Mouse (Mus musculus) thymus, postnatal 36 days (tissue): ENCODE measurements around the gene Cars2.
A peak's percentile ranks its signal among the peaks of the same experiment; 100 is the strongest.
"Not testable (repeated sequence)": the region's sequence is repeated elsewhere in the genome, so short reads cannot be mapped to it uniquely, and the experiment has no call there.

Source experiments
- DNase-seq, 2 experiments: peaks; one replicate each; pipeline ENCODE4 v3.0.0; 2022; ENCODE audit warnings: mixed read lengths in 2 of 2

Gene Cars2

DNA sequence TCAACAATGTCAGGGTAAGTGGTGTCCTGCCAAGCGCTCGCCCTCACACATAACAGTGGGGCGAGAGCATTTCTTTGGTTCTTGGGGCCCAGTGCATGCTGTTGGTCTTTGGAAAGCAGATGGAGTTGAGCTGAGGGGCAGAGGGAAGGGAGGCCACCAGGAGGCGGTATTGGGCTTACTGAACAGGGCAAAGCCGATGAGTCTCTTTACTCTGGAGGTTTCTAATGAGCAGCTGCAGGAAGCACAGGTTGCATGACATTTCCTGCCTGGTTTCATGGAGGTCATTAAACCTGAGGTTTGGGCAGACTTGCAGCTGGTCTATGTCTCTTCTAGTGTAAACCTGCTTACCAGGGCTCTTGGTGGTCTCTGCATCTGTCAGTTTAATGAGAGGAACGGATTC, 43.8 kb downstream of the Cars2 start:
- DNase-seq = peak; percentile 77 to 78

DNA sequence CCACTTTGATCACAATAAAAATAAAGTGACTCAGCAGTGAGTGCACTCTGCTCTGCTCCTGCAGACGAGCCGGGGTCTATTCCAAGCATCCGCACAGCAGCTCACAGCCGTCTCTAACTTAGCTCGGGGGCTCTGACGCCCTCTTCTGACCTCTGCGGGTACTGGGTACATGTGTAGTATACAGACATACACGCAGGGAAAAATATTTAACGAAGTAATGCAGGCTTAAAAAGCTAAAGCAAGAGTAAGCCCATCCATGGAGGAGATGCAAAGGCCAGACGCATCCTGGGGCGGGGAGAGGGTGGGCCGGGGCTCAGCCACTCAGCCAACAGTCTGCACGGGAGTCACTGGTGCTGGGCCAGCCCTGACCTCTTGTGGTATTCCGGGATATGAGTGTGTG, 44.5 kb downstream of the Cars2 start:
- DNase-seq = peak in 1 of 2 experiments; percentile 6

DNA sequence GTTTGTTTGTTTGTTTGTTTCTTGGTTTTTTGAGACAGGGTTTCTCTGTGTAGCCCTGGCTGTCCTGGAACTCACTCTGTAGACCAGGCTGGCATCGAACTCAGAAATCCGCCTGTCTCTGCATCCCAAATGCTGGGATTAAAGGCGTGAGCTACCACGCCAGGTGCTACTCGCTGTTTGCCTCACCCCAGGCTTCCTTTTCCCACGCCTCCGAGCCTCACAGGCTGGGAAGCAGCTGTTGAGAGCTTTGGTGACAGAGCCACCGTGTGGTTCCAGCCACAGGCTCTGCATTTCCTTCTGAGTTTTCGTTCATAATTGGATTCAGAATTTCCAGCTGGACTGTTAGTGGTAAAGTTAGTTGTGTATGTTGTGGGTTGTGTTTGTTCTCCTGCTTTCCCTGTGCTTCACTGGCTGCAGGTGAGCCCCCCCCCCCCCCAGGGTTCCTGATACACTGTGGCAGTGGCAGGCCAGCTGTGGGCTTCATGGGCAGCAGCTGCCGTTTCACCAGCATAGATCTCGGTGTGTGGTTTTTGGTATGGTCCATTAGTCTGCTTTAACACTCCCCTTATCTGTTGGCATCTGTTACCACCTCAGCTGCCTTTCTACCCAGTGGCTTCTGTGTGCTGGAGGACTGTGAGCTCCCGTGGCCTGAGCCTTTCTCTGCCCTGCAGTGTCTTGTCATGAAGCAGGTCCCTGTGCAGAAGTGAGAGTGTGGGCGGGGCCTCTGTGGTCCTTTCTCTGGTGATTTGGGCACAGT, 46.9 kb downstream of the Cars2 start:
- DNase-seq = no peak

DNA sequence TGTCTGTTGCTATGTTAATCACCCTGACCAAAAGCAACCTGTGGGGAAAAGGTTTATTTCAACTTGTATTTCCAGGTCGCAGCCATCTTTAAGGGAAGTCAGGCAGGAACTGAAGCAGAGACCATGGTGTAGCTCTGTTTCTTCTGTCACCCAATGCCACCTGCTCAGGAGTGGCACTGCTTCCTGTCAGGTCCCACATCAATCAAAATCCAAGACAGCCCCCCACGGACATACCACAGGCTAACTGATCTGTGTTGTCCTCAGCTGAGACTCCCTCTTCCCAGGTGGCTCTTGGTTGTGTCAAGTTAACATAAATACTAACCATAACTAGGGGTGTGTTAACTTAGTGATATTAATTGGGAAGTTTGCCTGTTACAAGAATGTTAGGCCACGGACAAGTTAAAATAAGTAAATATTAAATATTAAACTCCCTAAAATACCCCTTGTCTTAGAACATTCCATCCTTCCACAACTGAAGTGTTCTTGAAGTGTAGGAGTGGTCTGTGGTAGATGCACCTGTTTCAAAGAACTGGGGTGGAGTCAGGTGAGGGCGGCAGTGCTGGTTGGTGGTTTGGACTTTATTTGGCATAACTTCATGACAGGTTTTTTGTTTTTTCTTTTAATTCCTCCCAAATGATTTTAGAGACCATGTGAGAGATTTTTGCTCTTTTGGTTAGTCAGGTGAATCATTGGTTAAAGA, 51.6 kb downstream of the Cars2 start:
- peak; percentile 22 to 48 for DNase-seq

DNA sequence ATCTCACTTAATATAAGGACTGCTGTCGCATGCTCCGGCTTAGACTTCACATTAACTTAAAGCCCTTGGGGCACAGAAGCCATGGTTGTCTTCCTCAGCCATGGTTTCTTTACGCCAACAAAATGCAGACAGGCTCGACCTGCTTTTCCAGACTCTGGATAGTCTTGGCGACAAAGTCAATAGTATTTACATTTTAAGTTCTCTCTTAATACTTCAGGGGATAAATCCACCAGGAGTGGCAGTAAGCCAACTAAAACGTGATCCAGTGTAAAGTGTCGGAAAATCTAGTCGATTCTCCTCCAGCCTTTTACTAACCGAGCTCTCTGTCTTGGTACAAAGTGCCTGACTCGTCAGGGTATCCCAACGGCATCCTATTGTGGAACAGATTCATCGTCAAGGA, 52.3 kb downstream of the Cars2 start:
- DNase-seq = no peak

DNA sequence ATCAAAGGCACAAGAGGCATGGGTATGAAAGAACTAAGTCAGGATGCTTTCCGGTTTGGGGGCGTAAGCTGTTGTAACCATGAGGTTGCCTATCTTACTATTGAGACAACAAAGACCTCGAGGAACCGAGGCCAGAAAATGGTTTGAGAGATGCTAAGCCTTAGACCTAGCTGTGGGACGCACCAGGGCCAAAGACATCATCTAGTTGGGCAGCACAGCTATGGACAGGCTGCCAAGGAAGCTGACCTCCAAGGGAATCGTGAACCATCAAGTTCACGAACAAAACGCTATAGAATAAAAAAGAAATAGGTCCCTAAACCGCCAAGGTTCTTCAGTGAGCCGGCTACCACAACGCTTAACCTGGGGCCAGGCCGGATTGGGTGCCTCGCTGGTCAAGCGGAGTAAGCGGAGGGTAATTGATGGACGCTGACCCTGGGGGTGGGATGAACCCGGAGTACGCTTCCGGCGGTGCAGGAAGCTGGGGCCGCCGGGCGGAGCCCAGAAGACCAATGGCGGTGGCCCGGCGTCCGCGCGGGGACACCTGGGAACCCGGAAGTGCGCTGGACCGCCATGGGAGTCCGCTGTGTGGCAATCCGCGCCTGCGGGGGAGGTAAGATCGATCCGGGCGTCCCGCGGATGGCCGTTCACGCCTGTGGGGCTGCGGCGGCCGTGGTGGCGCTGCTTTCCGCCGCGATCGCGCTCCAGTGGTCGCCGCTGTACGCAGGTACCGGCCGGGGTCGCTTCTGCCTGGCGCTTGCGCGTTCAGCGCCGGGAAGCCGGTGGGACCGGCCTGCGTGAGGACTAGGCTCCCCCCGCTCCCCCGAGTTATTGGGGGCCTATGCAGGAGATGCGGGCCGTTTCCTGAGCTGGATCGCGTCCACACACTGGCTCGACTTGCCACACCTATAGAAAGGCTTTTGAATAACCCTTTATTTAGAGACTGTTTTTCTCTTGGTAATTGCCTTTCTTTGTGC, 53.3 kb downstream of the Cars2 start, which contains the start of gene Naxd:
TSS of gene Naxd (plus strand) at position 490 of the 974 bp plus-strand sequence.
- peak; percentile 85 to 90 for DNase-seq

DNA sequence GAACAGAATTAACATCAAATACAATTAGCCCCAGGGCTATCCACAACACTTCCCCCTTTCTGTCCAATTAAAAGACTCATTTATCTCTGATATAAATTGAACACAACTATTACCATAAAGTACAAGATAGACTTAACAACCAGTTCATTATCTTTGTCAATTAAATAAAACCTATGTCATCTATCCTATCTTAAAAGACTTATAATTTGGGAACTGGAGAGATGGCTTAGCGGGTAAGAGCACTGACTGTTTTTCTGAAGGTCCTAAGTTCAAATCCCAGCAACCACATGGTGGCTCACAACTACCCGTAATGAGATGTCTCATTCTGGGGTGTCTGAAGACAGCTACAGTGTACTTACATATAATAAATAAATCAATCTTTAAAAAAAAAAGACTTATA, 58.2 kb downstream of the Cars2 start:
- not testable (repeated sequence) for DNase-seq

DNA sequence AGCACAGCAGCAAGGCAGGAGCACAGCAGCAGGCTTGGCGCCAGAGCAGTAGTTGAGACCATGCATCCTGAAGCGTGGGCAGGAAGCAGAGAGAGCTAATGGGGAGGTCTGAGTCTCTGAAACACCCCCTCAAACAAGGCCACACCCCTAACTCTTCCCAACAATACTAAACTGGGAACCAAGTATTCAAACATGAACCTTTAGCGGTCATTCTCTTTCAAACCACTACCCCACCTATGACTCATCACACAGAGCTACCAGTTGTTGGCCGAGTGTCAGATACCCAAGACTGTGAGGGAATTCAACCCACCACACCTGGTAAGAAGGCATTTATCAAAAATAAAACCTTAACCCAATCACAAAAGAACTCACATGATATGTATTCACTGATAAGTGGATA, 63.4 kb downstream of the Cars2 start:
- DNase-seq = no peak

DNA sequence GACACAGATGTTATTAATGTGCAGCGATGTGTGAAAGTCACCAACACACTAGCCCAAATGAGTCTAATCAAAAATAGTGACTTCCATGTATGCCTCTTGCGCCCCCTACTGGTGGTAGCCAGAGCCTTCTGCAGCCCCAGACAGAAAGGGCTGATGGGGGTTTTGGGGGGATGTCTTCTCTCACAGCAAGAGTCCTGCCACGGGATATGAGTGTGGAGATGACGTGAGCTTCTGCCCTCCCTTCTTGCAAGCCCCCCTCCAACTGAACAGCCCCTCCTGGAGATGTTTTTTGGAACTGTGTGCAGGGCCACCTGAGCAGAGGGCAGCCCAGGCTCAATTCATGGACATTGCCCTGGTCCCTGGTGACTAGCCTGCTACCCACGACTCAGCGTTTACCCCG, 64.4 kb downstream of the Cars2 start:
- DNase-seq = peak; percentile 55 to 62

DNA sequence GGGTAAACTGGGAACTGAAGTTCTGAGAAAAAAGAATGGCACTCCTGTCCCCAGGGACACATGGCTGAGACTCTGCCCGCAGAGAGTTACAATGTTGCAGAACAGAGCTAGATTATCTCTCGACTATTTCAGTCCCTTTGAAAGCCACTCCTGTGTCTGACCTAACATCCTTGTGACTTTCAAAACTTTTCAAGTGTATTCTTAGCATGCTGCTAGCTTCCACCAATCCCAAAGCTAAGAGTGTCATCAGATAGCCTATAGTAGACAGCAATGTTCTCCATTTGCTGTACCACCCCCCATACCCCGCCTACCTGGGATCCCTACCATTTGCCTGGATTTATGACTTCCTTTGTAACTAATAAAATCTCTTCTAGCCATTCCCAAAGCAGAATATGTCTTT, 68.0 kb downstream of the Cars2 start:
- no peak for DNase-seq

DNA sequence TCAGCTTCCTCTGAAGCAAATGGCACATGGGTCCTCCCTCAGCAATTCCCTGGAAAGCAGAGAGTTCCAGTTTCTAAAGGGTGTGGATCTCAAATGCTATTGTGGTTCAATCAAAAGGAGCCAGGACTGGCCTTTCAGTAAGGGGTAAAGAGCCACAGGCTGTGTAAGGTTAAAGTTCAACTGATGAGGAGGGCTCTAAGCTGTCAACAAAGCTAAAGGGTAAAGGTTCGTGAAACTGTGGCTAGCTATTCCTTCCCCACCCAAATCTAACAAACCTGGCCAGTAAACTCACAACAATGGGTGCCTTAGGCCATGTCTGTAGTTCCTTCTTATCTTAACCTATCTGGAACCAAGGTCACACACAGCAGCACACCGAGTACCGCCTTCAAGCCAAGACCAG, 68.7 kb downstream of the Cars2 start:
- DNase-seq = no peak

DNA sequence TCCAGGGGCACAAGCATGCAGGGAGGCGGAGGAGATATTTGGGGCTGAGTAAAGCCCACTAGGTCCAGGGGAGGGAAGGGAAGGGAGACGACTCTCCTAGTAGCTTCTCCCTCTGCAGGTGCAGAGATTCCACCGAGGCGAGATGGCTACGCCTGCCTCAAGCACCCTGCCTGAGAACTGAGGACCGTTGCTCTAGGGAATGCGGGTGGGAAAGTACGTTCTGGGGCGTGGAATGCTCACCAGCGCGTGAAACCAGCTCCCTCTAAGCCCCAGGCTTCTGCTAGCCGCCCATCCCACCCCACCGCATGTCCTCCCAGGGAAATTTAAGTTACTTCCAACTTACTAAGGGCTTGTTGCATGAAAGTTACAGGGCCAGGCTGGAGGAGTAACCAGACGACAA, 71.0 kb downstream of the Cars2 start:
- DNase-seq = no peak

DNA sequence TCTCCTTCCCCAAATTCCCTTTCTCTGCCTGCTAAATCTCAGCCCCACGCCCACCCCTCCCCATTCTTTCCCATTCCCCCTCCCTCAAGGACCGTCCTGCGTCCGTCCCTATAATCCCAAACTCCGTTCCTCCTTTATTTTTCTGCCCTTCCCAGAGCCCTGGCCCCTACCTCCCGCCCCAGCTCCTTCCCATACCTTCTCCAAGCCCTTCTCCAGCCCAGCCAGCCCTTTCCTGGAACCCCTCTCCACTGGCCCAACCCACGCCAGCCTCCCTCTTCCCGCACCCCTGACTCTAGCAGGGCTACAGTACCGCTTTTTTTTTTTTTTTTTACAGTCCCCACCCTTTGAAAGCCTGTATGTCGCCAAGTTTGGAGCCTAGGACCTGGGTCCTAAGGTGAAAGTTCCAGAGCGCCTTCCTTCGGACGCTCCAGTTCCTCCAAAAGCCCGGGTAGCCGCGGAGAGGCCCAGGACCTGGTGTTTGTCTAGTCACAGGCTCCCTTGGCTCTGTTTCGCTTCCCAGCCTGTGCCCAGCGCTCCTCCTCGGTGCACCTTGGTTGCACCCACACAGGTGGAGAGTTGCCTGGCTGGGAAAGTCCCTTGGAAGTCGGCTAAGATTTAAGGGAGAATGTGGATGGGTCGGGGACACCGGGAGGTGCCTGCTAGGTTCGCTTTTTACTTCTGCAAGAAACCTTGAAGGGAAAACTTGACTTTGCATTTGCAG, 71.6 kb downstream of the Cars2 start:
- DNase-seq = no peak

DNA sequence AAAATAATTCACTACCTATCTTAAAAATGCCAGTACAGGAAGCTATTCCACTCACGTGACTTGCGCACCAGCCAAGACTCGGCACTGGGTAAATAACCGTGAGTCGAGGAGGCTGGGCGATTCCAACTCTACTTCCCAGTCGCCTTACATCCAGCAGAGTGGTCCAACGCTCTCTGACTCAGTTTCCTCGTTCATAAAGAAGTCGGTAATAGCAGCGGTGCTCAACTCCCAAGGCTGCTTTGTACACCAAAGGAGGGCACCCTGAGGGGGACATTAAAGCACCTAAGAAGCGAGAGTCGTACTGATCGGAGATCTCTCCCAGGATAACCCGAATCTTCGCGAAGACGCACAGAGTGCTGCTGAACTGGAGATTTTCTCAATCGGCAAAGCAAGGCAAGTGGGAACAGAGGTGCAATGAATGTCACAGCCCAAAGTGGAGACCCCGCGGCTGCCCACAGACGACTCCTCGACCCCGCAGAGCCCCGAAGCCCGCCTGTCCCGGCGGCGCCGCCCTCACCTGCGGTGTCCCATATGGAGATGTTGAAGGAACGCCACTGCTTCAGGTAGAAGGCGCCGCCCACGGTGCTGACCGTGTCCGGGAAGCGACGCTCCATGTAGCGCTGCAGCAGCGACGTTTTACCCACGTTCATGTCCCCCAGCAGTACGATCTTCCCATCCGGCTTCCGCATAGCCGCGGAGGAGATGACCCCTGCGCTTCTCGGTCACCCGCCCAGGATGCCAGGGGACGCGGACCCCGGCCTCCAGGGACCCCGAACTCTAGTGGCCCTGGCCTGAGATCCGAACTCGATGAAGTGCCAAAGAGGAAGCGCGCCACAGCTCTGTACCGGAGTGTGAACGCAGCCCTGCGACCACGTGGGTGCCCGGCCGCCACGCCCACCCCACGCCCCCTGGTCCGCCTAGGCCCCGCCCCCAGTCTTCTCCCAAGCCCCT, 72.5 kb downstream of the Cars2 start, which contains the start of gene Rab20:
TSS of gene Rab20 (minus strand) at position 900 of the 951 bp plus-strand sequence.
- peak; percentile 38 to 41 for DNase-seq

DNA sequence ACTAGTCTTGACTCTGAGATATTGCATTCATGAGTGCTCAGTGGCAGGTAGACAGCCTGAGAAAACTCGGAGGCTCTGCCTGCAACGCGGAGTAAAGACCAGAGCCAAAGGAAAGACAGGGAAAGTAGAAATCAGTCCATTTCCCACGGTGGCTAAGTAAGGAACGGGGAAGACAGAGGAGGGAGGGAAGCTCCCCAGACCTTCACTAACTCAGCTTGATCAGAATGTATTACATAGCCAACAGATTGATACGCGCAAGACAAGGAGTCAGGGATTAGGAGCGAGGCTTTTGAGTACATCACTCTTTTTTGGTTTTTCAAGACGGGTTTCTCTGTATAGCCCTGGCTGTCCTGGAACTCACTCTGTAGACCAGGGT, 73.4 kb downstream of the Cars2 start:
- no peak for DNase-seq

DNA sequence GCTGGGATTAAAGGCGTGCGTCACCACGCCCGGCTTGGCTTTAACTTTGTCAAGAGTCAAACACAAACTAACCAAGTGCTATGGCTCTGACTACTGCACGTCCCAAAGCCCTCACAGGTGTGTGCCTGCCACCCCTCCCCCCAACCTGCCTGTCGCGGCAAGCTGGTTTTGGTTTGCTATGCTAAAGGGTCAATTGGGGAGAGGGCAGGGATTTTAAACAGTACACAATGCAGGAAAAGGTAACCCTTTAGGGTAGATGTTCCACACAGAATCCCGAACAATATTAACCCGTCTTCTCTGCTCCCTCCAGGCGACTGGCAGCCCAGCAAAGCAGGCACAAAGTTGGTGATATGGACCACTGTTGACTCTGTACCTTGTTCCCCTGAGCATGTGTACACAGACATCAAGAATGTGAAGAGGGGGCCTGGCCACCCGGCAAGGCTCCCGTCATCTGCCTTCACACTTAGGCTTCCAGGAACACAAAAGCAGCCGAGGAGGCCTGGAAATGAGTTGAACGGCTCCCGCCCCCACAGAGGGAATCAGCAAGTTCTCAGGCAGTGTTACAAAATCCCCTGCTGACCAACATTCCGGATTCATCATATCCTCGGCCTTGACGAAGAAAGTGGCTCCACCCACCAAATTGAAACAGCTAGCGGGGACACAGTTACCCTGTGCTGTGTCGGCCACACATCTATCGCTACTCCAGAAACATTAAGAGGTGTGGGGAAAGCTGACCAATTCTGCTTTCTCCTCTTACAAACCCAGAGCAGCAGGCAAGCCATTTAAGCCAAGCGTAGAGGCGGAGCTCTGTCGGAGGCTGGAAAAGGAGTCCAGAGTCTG, 74.0 kb downstream of the Cars2 start:
- DNase-seq = no peak

DNA sequence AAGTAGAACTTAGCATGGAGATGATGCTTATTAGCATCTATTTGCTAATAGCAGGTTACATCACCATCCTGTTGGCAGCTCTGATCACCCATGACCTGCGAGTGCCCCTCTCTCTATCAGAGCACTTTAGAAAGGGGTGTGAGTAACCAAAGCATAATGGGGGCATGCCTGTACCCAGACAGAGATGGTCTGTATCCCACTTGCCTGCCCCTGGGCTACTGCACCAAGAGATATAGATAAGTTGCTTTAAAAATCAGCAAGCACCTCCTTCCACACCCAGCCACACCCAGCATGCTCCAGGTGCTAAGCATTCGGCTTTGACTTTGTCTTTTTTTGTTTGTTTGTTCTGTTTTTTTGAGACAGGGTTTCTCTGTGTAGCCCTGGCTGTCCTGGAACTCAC, 74.7 kb downstream of the Cars2 start:
- DNase-seq = no peak

DNA sequence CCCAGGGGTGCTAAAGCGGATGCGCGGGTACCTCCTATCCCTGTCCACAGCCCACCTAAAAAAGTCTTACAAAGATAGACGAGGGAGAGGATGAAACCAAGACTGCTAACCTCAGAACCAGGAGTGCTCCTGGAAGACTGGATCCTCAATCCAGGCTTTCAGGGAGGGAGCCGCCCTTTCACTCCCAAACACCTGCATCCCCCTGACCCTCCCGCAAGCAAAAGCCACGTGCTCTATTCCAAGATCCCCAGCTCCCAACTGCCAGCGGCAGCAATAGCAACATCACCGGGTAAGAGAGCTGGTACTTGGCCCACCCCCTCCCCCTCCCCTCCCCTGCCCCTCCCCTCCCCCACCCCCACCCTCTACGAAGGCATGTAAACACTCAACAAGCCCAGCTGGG, 75.2 kb downstream of the Cars2 start:
- DNase-seq = no peak

DNA sequence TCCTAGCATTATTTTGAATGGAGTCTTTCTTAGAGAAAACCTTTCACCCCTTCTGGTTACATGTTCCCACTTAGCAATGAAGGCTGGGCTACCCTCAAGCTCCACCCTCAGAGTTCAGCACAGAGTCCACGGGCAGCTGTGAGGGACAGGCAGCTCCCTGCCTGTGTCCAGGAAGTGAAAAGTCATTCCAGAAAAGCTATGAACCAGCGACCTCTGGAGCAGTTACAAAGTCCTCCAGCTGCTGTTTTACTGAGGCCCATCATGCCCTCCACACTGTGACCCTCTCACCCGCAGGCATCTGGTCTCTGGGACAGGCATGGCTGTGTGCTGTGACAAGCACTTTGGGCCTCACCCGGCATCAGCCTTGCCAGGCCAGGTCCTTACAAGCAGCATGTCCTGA, 77.5 kb downstream of the Cars2 start:
- no peak for DNase-seq

DNA sequence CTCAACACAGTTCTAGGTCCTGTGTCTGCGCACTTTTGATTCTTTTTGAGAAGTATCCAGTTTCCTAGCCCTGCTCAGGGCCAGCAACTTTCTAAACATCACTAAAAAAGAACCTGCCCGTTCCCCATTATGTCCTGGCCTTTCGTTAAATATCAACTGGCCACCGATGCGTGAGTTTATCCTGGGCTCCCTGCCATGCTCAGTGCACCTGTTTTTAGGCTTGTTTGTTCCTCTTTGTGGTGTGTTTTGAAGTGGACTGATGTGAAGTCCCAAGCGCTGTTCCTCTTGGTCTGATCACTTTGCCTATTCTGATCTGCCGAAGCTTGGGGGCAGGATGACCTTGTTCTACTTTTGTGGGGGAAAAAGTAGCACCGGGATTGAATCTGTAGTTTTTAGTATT, 79.3 kb downstream of the Cars2 start:
- no peak for DNase-seq
